Mouse (Mus musculus) embryonic fibroblast, embryonic 13.5 days (primary cell): Measurements from ENCODE around the gene Psmd11.

Experiments
- CTCF ChIP-seq: IDR thresholded peaks from 2 replicates; pipeline ENCODE4 v1.5.1; 2011; ENCODE audit warnings: mild to moderate bottlenecking, control low read depth, low read length, moderate library complexity, borderline replicate concordance; ENCODE audit not compliant: insufficient read depth
- POLR2A ChIP-seq: IDR thresholded peaks from 2 replicates; pipeline ENCODE4 v1.6.1; 2011; ENCODE audit warnings: low read depth, mild to moderate bottlenecking, control low read depth, low read length, moderate library complexity

DNA sequence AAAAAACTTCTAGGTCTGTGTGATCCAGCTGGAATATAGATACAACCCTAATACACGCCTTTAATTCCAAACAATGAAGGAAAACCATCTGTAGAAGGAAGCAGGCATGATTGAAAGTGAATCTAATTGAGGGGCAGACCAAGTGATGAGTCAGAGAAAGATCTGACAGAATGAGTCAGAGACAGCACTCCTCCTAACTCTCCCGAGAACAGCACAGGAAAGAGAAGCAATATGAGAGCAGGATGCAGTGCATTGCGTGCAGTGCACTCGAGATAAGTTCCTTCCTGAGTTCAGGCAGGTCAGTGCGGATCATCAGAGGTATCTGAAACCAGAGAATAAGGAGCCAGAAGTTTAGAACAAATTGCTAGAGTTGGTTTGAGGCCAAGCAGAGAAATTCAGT is 11.3 kb upstream of the Psmd11 start:
- no peak for TF ChIP-seq CTCF
- no peak for TF ChIP-seq POLR2A
